Mouse (Mus musculus): ENCODE measurements at regions not wholly inside any gene's neighbourhood (a gene's known extent, or its start where the extent isn't known, plus 50 kb on each side); places are given as distances from the start of the nearest gene placed in this dataset.
A peak's percentile ranks its signal among the peaks of the same experiment; 100 is the strongest.

DNA sequence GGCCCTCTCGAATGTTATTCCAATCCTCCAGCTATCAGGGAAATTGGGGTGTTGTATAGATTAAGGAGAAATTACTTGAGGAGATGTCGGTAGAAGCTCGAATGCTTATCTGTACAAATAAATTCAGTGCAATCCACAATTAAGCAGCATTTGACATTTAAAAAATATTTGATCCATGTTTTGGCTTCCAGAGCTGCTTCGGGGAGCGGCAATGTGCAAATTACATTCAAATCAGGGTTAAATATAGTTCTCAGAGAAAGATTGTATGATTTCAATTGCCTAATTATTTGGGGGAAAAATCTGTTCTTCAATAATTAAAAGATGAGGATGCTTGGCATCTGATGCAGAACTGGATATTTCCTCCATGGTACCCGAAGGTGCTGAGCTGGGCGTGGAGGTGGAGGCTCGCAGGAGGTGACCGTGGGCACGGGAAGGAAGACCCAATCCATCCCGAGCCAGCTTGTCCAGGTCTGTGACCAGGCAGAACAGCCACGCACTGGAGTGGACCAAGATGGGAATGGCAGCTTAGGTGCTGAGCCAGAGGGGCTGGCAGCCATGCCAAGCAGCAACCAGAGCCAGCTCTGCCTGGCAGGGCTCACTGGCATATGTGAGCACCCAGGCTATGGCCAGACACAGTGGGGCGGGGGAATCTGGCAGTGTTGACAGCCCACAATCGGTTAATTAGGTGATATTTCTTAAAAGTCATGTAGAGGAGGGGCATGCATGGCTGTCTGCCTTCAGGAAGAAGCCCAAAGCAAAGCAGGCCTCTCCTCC is 117.5 kb downstream of the Kif26a start:
- no peak overlapping the region for H3K4me3 ChIP-seq (ENCODE audit: low read depth, low read length)
- no peak for ATAC-seq (ENCODE audit: low FRiP score)
- 90% methylated on average over 14 of the region's 14 CpGs for WGBS
- H3K9me3 ChIP-seq (ENCODE audit: control insufficient read depth, low read length) = no peaks in the 10 kb centered on the region
- no peaks in the 10 kb centered on the region for H3K4me1 ChIP-seq (replicated peaks; ENCODE audit: control insufficient read depth, insufficient read depth, low read length)
- H3K4me2 ChIP-seq (replicated peaks; ENCODE audit: low read depth, low read length) = no peak overlapping the region
- DNase-seq (ENCODE audit: low spot score) = no peak
- H3K27me3 ChIP-seq (ENCODE audit: control insufficient read depth, insufficient read depth, low read length) = no peaks in the 10 kb centered on the region; the same call in 1 of the 2 replicates
- H3K27ac ChIP-seq (ENCODE audit: low read depth, low read length) = no peak overlapping the region
- H3K9ac ChIP-seq (ENCODE audit: low read depth, low read length) = no peak overlapping the region
- no peaks in the 10 kb centered on the region for H3K36me3 ChIP-seq (ENCODE audit: control insufficient read depth, insufficient read depth, low read length)

DNA sequence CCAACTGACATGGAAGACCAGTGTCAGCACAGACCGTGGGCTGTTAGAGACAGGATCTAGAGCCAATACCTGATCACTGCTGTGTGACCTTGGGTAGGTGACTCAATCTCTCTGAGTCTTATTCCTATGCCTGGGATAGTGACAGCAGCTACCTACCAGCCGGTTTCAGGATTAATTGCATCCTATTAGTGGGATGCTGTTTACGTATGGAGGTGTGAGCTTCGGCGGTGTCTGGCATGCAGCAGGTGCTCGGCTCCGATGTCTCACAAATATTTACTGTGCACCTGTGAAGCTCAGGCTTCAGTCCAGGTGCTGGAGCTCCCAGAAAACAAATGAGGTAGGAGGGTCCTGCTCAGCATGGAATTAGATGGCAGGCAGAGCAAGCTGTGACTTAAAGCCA is 118.2 kb downstream of the Kif26a start:
- ATAC-seq (ENCODE audit: low FRiP score) = no peak
- no peaks in the 10 kb centered on the region for H3K36me3 ChIP-seq (ENCODE audit: control insufficient read depth, insufficient read depth, low read length)
- no peak overlapping the region for H3K27ac ChIP-seq (ENCODE audit: low read depth, low read length)
- no peaks in the 10 kb centered on the region for H3K4me1 ChIP-seq (replicated peaks; ENCODE audit: control insufficient read depth, insufficient read depth, low read length)
- no peak overlapping the region for H3K4me2 ChIP-seq (replicated peaks; ENCODE audit: low read depth, low read length)
- H3K27me3 ChIP-seq (ENCODE audit: control insufficient read depth, insufficient read depth, low read length) = no peaks in the 10 kb centered on the region; the same call in 1 of the 2 replicates
- 83% methylated on average over 7 of the region's 7 CpGs for WGBS
- H3K9ac ChIP-seq (ENCODE audit: low read depth, low read length) = no peak overlapping the region
- H3K9me3 ChIP-seq (ENCODE audit: control insufficient read depth, low read length) = no peaks in the 10 kb centered on the region
- no peak overlapping the region for H3K4me3 ChIP-seq (ENCODE audit: low read depth, low read length)
- no peak for DNase-seq (ENCODE audit: low spot score)

DNA sequence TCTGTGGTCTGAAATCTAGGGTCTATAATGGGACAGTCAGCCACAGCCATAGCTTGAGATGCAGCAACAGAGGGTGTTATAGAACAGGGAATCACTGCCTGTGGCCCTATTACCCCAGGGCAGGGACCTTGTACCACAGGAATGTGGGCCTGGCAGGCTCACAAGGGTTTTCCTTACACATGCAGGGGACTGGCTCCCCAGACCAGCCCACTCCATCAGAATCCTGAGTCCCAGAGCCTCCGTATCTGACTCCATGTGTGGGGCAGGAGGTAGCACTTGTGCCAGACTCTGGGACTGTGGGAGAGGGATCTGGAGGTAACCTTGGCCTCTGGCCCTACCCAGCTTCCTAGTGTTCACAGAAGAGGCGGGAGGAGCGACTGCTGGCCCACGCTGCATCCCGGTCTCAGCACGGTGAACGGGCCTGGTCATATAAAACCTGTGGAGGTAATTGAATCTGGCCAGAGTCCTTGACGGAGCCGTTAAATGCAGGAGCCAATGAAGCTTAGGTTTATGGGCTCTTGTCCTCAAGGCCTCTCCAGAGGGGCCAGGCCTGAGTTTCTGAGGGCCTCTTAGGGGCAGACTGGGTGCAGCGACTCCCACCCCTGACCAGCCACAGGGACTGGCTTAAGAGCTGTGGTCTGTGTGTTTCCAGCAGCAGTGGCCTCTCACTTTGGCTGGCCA is 119.4 kb downstream of the Kif26a start:
- H3K4me2 ChIP-seq (replicated peaks; ENCODE audit: low read depth, low read length) = no peak overlapping the region
- H3K9ac ChIP-seq (ENCODE audit: low read depth, low read length) = no peak overlapping the region
- no peaks in the 10 kb centered on the region; the same call in 1 of the 2 replicates for H3K27me3 ChIP-seq (ENCODE audit: control insufficient read depth, insufficient read depth, low read length)
- WGBS = 75% methylated on average over 10 of the region's 10 CpGs
- H3K4me3 ChIP-seq (ENCODE audit: low read depth, low read length) = no peak overlapping the region
- no peaks in the 10 kb centered on the region for H3K36me3 ChIP-seq (ENCODE audit: control insufficient read depth, insufficient read depth, low read length)
- no peak for DNase-seq (ENCODE audit: low spot score)
- H3K27ac ChIP-seq (ENCODE audit: low read depth, low read length) = no peak overlapping the region; the same call in 1 of the 2 replicates
- H3K9me3 ChIP-seq (ENCODE audit: control insufficient read depth, low read length) = no peaks in the 10 kb centered on the region
- H3K4me1 ChIP-seq (replicated peaks; ENCODE audit: control insufficient read depth, insufficient read depth, low read length) = no peaks in the 10 kb centered on the region
- ATAC-seq (ENCODE audit: low FRiP score) = no peak

DNA sequence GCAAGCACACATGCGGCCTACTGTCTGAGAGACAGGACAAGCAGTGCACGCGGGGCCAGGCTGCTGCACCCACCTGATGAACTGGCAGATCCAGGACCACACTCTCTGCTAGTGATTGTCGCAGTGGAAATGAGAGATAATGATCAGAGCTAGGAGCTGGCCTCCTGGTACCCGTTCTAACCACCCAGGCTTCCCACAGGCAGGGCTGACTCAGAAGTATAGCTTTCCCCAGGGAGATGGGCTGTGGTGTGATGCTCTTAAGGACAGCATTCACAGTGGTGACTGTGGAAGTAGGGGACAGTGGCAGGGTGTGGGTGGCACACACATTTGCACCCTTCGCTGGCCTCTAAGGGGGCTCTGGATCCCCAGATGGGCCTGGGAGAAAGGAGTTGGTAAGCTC is 128.0 kb downstream of the Kif26a start:
- WGBS = 87% methylated on average over 6 of the region's 6 CpGs
- H3K27me3 ChIP-seq (ENCODE audit: control insufficient read depth, insufficient read depth, low read length) = peaks cover 6% of the 10 kb centered on the region

DNA sequence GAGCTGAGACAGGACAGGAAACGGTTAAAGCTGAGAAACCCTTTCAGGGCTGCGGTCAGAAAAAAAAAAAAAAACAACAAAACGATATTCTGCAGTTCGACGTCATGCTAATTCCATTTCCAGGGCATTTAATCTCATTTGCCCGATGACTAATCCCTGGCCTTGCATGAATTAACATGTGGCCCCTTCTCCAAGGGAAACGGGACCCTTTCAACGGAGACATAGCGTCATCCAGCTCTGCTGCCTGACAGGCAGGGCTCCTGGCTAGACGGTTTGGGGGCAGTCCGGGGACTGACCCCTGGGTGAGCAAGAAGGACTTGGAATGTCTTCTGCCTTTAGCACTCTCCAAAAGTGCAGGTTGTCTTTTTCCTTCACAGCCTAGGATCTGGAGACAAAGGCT is 128.7 kb downstream of the Kif26a start:
- Histone ChIP-seq H3K4me2 (replicated peaks; ENCODE audit: low read depth, low read length) (no peak overlapping the region), H3K4me3 (ENCODE audit: low read depth, low read length) (no peak overlapping the region), H3K4me1 (replicated peaks; ENCODE audit: control insufficient read depth, insufficient read depth, low read length) (peaks cover 8% of the 10 kb centered on the region), H3K9me3 (ENCODE audit: control insufficient read depth, low read length) (no peaks in the 10 kb centered on the region), H3K9ac (ENCODE audit: low read depth, low read length) (no peak overlapping the region), H3K27me3 (ENCODE audit: control insufficient read depth, insufficient read depth, low read length) (peaks cover 6% of the 10 kb centered on the region), H3K27ac (ENCODE audit: low read depth, low read length) (no peak overlapping the region), H3K36me3 (ENCODE audit: control insufficient read depth, insufficient read depth, low read length) (no peaks in the 10 kb centered on the region)
- 33% methylated on average over 11 of the region's 11 CpGs for WGBS
- ATAC-seq (ENCODE audit: low FRiP score) (no peak), DNase-seq (ENCODE audit: low spot score) (no peak)

More for the DNA sequence above, 128.0 kb downstream of the Kif26a start:
- Histone ChIP-seq H3K4me1 (replicated peaks; ENCODE audit: control insufficient read depth, insufficient read depth, low read length) (peaks cover 8% of the 10 kb centered on the region), H3K36me3 (ENCODE audit: control insufficient read depth, insufficient read depth, low read length) (no peaks in the 10 kb centered on the region), H3K4me3 (ENCODE audit: low read depth, low read length) (no peak overlapping the region), H3K27ac (ENCODE audit: low read depth, low read length) (no peak overlapping the region), H3K4me2 (replicated peaks; ENCODE audit: low read depth, low read length) (no peak overlapping the region), H3K9ac (ENCODE audit: low read depth, low read length) (no peak overlapping the region), H3K9me3 (ENCODE audit: control insufficient read depth, low read length) (no peaks in the 10 kb centered on the region)
- ATAC-seq (ENCODE audit: low FRiP score) = no peak
- no peak for DNase-seq (ENCODE audit: low spot score)

DNA sequence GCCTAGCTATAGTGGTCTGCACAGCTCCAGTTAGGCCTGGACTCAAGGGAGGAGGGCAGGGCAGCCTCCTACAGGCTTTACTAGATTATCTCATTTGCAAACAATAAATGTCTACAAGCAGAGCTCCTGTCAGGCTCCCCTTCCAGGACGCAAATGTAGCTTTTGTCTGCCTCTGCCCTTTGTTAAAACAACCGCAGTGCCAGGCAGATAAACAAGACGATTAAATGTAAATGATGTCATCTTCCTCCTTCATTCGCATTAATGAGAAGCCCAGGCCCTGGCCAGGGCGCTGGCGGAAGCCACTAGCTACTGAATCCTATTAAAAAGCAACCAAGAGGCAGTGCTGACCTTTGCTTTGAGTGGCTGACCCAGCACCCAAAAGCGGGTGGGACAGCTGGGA is 130.6 kb downstream of the Kif26a start:
- no peaks in the 10 kb centered on the region for H3K9me3 ChIP-seq (ENCODE audit: control insufficient read depth, low read length)
- H3K36me3 ChIP-seq (ENCODE audit: control insufficient read depth, insufficient read depth, low read length) = no peaks in the 10 kb centered on the region
- peaks cover 8% of the 10 kb centered on the region for H3K4me1 ChIP-seq (replicated peaks; ENCODE audit: control insufficient read depth, insufficient read depth, low read length)
- DNase-seq (ENCODE audit: low spot score) (peak; percentile 45), ATAC-seq (ENCODE audit: low FRiP score) (no peak)
- H3K4me2 ChIP-seq (replicated peaks; ENCODE audit: low read depth, low read length) = no peak overlapping the region
- peaks cover 6% of the 10 kb centered on the region for H3K27me3 ChIP-seq (ENCODE audit: control insufficient read depth, insufficient read depth, low read length)
- no peak overlapping the region for H3K4me3 ChIP-seq (ENCODE audit: low read depth, low read length)
- H3K9ac ChIP-seq (ENCODE audit: low read depth, low read length) = no peak overlapping the region
- peak overlapping the region; percentile 68 for H3K27ac ChIP-seq (ENCODE audit: low read depth, low read length)
- 26% methylated on average over 7 of the region's 7 CpGs for WGBS

DNA sequence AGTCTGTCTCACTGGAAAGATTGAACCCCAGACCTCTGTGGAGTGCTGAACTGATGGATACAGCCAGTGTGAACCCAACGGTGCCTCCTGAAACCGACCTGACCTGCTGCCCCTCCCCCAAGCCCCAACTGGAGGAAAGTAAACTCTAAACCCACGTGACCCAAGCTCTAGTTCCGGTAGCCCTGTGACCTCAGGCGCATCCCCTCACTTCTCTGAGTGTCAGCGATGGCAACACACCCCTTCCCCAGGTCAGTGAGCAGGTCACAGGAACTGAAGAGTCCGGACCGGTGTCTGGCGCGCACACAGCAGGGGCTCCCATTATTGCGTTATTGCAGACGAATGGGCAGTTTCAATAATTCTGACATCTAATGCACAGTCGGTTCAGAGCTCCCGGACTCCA is 131.5 kb downstream of the Kif26a start:
- Histone ChIP-seq H3K4me1 (replicated peaks; ENCODE audit: control insufficient read depth, insufficient read depth, low read length) (peaks cover 8% of the 10 kb centered on the region), H3K27ac (ENCODE audit: low read depth, low read length) (no peak overlapping the region), H3K9me3 (ENCODE audit: control insufficient read depth, low read length) (no peaks in the 10 kb centered on the region), H3K4me2 (replicated peaks; ENCODE audit: low read depth, low read length) (no peak overlapping the region), H3K9ac (ENCODE audit: low read depth, low read length) (no peak overlapping the region), H3K27me3 (ENCODE audit: control insufficient read depth, insufficient read depth, low read length) (peaks cover 3% of the 10 kb centered on the region), H3K4me3 (ENCODE audit: low read depth, low read length) (no peak overlapping the region), H3K36me3 (ENCODE audit: control insufficient read depth, insufficient read depth, low read length) (no peaks in the 10 kb centered on the region)
- DNase-seq (ENCODE audit: low spot score) (no peak), ATAC-seq (ENCODE audit: low FRiP score) (no peak)
- WGBS = 20% methylated on average over 14 of the region's 14 CpGs

DNA sequence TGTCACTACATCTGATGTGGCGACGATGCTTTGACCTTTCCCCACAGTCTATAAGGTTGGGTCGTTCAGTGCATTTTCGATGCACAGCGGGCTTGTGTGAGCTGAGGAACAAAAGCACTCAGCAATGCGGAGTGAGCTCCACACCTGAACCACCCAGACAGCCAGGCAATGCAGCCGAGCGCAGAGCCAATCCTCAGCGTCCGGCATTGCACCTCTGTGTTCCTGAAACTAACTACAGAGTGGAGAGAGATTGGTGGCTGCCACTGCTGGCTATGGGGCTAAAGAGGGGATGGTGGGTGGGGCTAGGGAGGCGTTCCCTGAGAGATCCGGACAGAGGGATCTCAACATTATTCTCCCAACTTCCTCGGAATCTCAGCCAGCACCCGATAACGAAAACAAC is 139.1 kb downstream of the Kif26a start:
- 59% methylated on average over 15 of the region's 15 CpGs for WGBS
- H3K9ac ChIP-seq (ENCODE audit: low read depth, low read length) = no peak overlapping the region
- peaks cover 1% of the 10 kb centered on the region; the same call in 1 of the 2 replicates for H3K27me3 ChIP-seq (ENCODE audit: control insufficient read depth, insufficient read depth, low read length)
- H3K4me1 ChIP-seq (replicated peaks; ENCODE audit: control insufficient read depth, insufficient read depth, low read length) = no peaks in the 10 kb centered on the region; the same call in 1 of the 2 replicates
- H3K36me3 ChIP-seq (ENCODE audit: control insufficient read depth, insufficient read depth, low read length) = no peaks in the 10 kb centered on the region
- H3K4me2 ChIP-seq (replicated peaks; ENCODE audit: low read depth, low read length) = no peak overlapping the region
- H3K9me3 ChIP-seq (ENCODE audit: control insufficient read depth, low read length) = no peaks in the 10 kb centered on the region
- no peak for DNase-seq (ENCODE audit: low spot score)
- H3K4me3 ChIP-seq (ENCODE audit: low read depth, low read length) = no peak overlapping the region
- no peak overlapping the region for H3K27ac ChIP-seq (ENCODE audit: low read depth, low read length)
- no peak for ATAC-seq (ENCODE audit: low FRiP score)

DNA sequence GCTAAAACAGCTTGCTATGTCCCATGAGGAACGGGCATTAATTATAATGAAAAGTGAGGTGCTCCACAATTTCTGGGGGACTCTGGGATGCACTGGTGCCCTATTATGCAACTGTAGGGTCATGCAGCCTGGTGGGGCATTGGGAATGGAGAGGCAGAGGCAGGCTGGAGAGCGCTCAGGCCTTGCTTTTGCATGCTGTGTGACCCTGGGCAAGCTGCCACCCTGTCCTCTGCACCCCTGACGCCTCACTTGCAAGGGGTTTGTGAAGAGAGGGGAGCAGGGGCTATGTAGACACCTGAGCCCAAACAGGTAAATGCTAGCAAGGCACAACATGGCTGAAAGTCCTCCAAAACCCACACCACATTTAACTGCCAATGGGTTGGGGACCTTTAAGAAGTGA is 142.8 kb downstream of the Kif26a start:
- DNase-seq (ENCODE audit: low spot score) (no peak), ATAC-seq (ENCODE audit: low FRiP score) (no peak)
- Histone ChIP-seq H3K4me2 (replicated peaks; ENCODE audit: low read depth, low read length) (no peak overlapping the region), H3K27ac (ENCODE audit: low read depth, low read length) (no peak overlapping the region), H3K9ac (ENCODE audit: low read depth, low read length) (no peak overlapping the region), H3K36me3 (ENCODE audit: control insufficient read depth, insufficient read depth, low read length) (no peaks in the 10 kb centered on the region), H3K4me1 (replicated peaks; ENCODE audit: control insufficient read depth, insufficient read depth, low read length) (no peaks in the 10 kb centered on the region), H3K9me3 (ENCODE audit: control insufficient read depth, low read length) (no peaks in the 10 kb centered on the region), H3K4me3 (ENCODE audit: low read depth, low read length) (no peak overlapping the region), H3K27me3 (ENCODE audit: control insufficient read depth, insufficient read depth, low read length) (peaks cover 2% of the 10 kb centered on the region)
- WGBS = 80% methylated on average over 3 of the region's 3 CpGs

Data from hindbrain, embryonic 11.5 days (tissue).